Mouse (Mus musculus): ENCODE data around the gene Glyatl3.

Gene Glyatl3

DNA sequence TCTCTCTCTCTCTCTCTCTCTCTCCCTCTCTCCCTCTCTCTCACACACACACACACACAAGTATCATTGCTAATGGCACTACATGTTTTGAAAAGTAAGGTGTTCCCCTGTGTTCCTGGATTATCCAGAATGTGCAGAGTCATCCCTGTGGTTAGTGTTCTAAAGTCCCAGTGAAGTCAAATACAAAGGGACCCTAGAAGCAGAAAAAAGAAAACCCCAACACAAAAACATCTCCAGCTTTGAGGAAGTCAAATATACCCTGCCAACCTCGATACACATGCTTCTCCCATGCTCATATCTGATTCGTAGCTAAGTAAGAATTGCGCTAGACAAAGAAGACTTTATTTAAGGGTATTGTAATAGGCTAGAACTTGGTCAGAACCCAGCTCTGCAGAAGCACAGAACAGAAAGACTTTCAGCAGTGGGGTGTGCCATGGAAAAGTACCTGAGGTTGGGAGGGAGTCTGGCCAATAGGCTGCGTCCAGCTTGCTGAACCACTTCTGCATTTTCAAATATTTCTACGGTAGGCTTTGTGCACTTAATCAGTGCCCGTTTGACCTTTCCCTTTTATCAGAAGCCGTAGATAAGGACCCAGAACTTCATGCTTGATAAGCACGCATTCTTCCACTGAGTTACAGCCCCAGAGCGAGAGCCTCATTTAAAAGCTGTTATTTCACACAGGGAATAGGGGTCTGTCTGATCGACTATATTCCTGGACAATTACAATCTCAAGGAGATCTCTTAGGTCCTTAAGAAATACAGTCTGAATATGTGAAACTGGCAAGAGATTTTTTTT lies 45.0 kb downstream of the Glyatl3 start:
- in situ Hi-C loops (cut with MboI, MseI) = no loop called here

DNA sequence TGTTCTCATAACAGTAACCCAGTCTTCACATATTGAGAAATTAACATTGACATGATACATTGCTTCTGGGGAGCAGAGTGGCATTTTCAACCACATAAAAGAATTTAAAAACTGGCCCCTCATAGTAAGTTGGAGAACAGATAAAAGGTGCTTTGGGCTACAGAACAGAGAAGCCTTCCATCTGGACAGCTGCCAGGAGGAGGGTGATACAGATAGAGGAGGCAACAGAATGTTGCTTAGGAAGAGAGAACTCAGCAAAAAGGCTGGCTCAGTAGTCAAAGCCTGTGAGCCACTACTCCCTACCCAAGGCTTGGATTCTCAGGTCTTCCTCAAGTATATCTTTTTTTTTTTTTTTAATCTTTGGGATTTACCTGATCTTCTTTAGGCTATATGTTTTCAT lies 59.1 kb downstream of the Glyatl3 start:
- in situ Hi-C loops (cut with MboI, MseI) = no loop called here
